Mouse (Mus musculus): Measurements from ENCODE around the gene Xrcc5. TPM values are rescaled to one million over a fixed set of nuclear protein-coding genes. Genes with fewer than 3 reads are reported as not detected.

Xrcc5 gene
- polyA plus RNA-seq, 1 experiment from 2014 or later: 10.3 TPM

DNA sequence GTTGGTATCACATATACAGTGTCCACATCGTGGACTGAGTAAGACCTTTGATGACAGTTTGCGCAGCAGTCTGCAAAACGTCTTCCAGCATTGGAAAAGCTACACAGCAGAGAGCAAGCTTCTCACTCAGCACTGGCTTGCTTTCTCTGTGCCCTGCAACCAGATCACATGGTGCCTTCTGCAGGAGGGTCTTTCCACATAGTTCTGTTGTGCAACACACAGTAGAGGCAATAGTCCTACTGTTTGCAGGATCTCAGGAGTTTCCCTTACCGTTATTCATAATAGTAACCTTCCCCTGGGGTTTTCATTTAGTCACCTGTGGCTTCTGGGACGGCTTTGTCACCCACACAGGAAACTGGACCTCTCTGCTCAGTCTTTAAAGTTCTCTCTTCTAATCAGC, 13.5 kb downstream of the Xrcc5 start:
- no peak overlapping the region for H3K9ac ChIP-seq (replicated peaks)
- H3K27me3 ChIP-seq (ENCODE audit: insufficient read depth, low read length): no peaks in the 10 kb centered on the region
- ATAC-seq: no peak
- no peak overlapping the region for H3K4me2 ChIP-seq (ENCODE audit: low read depth, low read length)
- DNase-seq: no peak
- no peak for TF ChIP-seq CTCF (IDR thresholded peaks at IDR 0.05; ENCODE audit: low read depth)
- no peak for TF ChIP-seq EP300 (IDR thresholded peaks at IDR 0.05; ENCODE audit: low read depth)
- H3K4me3 ChIP-seq (ENCODE audit: low read depth, low read length): no peak overlapping the region
- 61% methylated on average over 5 of the region's 5 CpGs for WGBS (ENCODE audit: insufficient replicate concordance)
- no peaks in the 10 kb centered on the region for H3K9me3 ChIP-seq (ENCODE audit: low read length)
- H3K4me1 ChIP-seq (ENCODE audit: insufficient read depth): peaks cover 4% of the 10 kb centered on the region; the same call in 1 of the 2 replicates
- H3K36me3 ChIP-seq (replicated peaks; ENCODE audit: insufficient read depth, low read length): peaks cover 16% of the 10 kb centered on the region
- H3K27ac ChIP-seq (ENCODE audit: low read depth): no peak overlapping the region

DNA sequence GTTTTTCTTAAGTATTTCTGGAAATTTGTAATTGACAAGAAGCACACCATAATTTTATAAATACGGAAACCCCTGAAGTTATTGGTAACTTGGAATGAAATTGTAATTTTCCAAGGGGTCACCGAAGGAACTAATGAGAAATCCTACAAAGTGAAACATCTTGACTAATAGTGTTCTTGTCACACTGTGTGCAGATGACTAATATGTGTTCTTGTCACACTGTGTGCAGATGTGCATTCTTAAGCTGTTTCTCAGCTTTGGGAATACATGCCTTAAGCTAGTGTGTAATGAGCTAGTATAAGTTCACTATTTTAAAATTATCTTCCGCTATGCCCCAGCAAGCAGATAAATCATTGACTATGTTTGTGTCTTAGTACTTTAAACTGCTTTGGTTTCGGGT, 16.0 kb downstream of the Xrcc5 start:
- Histone ChIP-seq H3K36me3 (replicated peaks; ENCODE audit: insufficient read depth, low read length) (peaks cover 24% of the 10 kb centered on the region), H3K4me3 (ENCODE audit: low read depth, low read length) (no peak overlapping the region), H3K4me2 (ENCODE audit: low read depth, low read length) (no peak overlapping the region), H3K27ac (ENCODE audit: low read depth) (no peak overlapping the region), H3K9me3 (ENCODE audit: low read length) (no peaks in the 10 kb centered on the region), H3K4me1 (ENCODE audit: insufficient read depth) (no peaks in the 10 kb centered on the region), H3K9ac (replicated peaks) (no peak overlapping the region), H3K27me3 (ENCODE audit: insufficient read depth, low read length) (no peaks in the 10 kb centered on the region)
- no peak for TF ChIP-seq CTCF (IDR thresholded peaks at IDR 0.05; ENCODE audit: low read depth)
- no peak for TF ChIP-seq EP300 (IDR thresholded peaks at IDR 0.05; ENCODE audit: low read depth)
- DNase-seq (no peak), ATAC-seq (no peak)
- WGBS (ENCODE audit: insufficient replicate concordance): 83% methylated on average over 4 of the region's 4 CpGs

DNA sequence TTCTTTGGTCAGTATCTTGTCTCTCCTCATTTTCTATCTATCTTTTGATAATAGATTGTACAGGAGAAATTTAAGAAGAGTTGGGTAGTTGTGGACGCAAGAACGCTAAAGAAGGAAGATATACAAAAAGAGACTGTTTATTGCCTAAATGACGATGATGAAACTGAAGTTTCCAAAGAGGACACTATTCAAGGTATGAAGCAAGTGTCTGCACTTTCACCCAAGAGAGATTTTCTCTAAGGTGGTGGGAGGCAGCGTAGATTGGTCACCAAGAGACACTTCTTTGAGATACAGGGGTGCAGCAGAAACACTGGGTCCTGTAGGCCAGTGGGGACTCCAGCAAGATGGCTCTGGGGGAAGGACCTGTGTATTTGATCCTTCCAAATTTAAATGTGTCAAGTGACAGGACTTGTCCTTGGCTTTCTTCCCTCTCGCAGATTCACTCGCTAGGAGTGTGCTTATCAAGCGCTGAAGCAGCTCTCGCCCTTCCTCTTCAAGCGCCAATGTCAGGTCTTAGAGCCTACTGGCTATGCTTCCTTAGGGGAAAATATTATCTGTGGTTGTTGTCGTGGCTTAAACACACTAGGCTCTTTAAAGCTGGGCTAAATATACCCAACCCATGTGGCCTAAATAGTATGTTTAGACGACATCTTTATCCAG, 19.1 kb downstream of the Xrcc5 start:
- 70% methylated on average over 11 of the region's 11 CpGs for WGBS (ENCODE audit: insufficient replicate concordance)
- TF ChIP-seq CTCF (IDR thresholded peaks at IDR 0.05; ENCODE audit: low read depth): no peak
- no peak for TF ChIP-seq EP300 (IDR thresholded peaks at IDR 0.05; ENCODE audit: low read depth)
- Histone ChIP-seq H3K27me3 (ENCODE audit: insufficient read depth, low read length) (no peaks in the 10 kb centered on the region), H3K4me3 (ENCODE audit: low read depth, low read length) (no peak overlapping the region), H3K9ac (replicated peaks) (no peak overlapping the region), H3K4me1 (ENCODE audit: insufficient read depth) (no peaks in the 10 kb centered on the region), H3K4me2 (ENCODE audit: low read depth, low read length) (no peak overlapping the region), H3K9me3 (ENCODE audit: low read length) (no peaks in the 10 kb centered on the region), H3K36me3 (replicated peaks; ENCODE audit: insufficient read depth, low read length) (peaks cover 19% of the 10 kb centered on the region), H3K27ac (ENCODE audit: low read depth) (peak overlapping the region; percentile 7; the same call in 1 of the 2 replicates)
- ATAC-seq (no peak), DNase-seq (no peak)

DNA sequence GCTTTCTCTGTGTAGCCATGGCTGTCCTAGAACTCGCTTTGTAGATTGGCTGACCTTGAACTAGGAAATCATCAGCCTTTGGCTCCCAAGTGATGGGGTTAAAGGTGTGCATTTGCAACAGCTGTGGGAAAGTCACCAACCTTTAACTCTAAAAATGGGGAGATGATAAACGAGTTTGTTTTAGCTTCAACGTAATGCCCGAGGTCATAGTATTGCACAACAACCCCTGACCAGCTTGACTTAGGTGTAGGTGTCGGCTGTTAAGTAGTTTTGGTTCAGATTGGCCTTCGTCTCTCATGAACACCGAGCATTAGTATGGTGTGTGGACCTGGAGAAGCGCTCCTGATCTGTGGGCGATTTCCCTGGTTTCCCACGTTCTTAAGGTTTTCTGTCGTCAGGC, 27.6 kb downstream of the Xrcc5 start:
- no peaks in the 10 kb centered on the region for H3K4me1 ChIP-seq (ENCODE audit: insufficient read depth)
- no peak overlapping the region for H3K9ac ChIP-seq (replicated peaks)
- ATAC-seq (no peak), DNase-seq (no peak)
- peaks cover 17% of the 10 kb centered on the region for H3K36me3 ChIP-seq (replicated peaks; ENCODE audit: insufficient read depth, low read length)
- H3K27ac ChIP-seq (ENCODE audit: low read depth): no peak overlapping the region
- TF ChIP-seq EP300 (IDR thresholded peaks at IDR 0.05; ENCODE audit: low read depth) (no peak), CTCF (IDR thresholded peaks at IDR 0.05; ENCODE audit: low read depth) (no peak)
- WGBS (ENCODE audit: insufficient replicate concordance): 70% methylated on average over 11 of the region's 11 CpGs
- no peak overlapping the region for H3K4me2 ChIP-seq (ENCODE audit: low read depth, low read length)
- no peak overlapping the region for H3K4me3 ChIP-seq (ENCODE audit: low read depth, low read length)
- H3K9me3 ChIP-seq (ENCODE audit: low read length): no peaks in the 10 kb centered on the region
- H3K27me3 ChIP-seq (ENCODE audit: insufficient read depth, low read length): no peaks in the 10 kb centered on the region

DNA sequence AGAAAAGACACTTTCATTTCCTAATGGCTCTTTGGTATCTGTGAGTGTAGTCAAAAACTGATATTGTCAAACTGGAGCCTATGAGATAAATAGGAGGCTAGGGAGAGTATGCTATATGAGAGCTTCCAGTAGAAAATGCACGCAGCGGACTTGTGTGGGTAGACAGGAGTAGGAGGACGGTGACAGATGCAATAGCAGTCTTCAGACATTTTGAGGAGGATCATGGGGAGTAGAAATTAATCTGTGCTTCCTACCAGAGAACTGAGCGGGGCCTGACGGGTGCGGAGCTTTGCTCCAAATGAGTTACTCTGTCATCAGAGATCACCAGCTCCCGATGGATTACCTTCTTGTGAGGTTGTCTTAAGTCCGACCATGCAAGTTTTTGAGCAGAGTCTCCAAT, 29.6 kb downstream of the Xrcc5 start:
- WGBS (ENCODE audit: insufficient replicate concordance): 88% methylated on average over 8 of the region's 8 CpGs
- H3K27me3 ChIP-seq (ENCODE audit: insufficient read depth, low read length): no peaks in the 10 kb centered on the region
- no peak overlapping the region for H3K4me2 ChIP-seq (ENCODE audit: low read depth, low read length)
- no peak overlapping the region for H3K27ac ChIP-seq (ENCODE audit: low read depth)
- no peak overlapping the region for H3K9ac ChIP-seq (replicated peaks)
- ATAC-seq (no peak), DNase-seq (no peak)
- peaks cover 11% of the 10 kb centered on the region for H3K36me3 ChIP-seq (replicated peaks; ENCODE audit: insufficient read depth, low read length)
- no peaks in the 10 kb centered on the region for H3K4me1 ChIP-seq (ENCODE audit: insufficient read depth)
- no peak for TF ChIP-seq CTCF (IDR thresholded peaks at IDR 0.05; ENCODE audit: low read depth)
- no peak for TF ChIP-seq EP300 (IDR thresholded peaks at IDR 0.05; ENCODE audit: low read depth)
- no peak overlapping the region for H3K4me3 ChIP-seq (ENCODE audit: low read depth, low read length)
- no peaks in the 10 kb centered on the region for H3K9me3 ChIP-seq (ENCODE audit: low read length)

DNA sequence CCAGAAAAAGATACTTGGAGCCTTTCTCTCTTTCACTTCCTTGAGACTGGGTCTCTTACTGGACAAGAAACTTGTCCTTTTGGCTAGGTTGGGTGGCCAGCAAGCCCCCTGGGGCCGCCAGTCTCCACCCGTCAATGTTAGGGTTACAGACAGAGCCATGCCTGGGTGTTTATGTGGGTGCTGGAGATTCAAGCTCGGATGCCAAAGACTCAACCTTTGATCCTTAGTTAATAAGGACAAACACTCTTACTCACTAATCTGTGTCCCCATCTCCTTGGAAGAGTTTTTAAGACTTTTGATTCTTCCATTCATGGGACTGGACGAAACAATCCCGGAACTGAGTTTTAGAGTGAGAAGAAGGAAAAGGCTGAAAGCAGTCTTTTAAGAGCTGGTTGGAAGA, 31.1 kb downstream of the Xrcc5 start:
- ATAC-seq (no peak), DNase-seq (no peak)
- Histone ChIP-seq H3K4me1 (ENCODE audit: insufficient read depth) (no peaks in the 10 kb centered on the region), H3K27ac (ENCODE audit: low read depth) (no peak overlapping the region), H3K36me3 (replicated peaks; ENCODE audit: insufficient read depth, low read length) (peaks cover 5% of the 10 kb centered on the region), H3K9ac (replicated peaks) (no peak overlapping the region), H3K4me2 (ENCODE audit: low read depth, low read length) (no peak overlapping the region), H3K27me3 (ENCODE audit: insufficient read depth, low read length) (no peaks in the 10 kb centered on the region), H3K9me3 (ENCODE audit: low read length) (no peaks in the 10 kb centered on the region), H3K4me3 (ENCODE audit: low read depth, low read length) (no peak overlapping the region)
- TF ChIP-seq CTCF (IDR thresholded peaks at IDR 0.05; ENCODE audit: low read depth) (no peak), EP300 (IDR thresholded peaks at IDR 0.05; ENCODE audit: low read depth) (no peak)
- WGBS (ENCODE audit: insufficient replicate concordance): 77% methylated on average over 5 of the region's 5 CpGs
